Mouse (Mus musculus): ENCODE results near the gene Prrc2a. TPM values are rescaled to one million over a fixed set of nuclear protein-coding genes. Genes with fewer than 3 reads are reported as not detected.

Gene Prrc2a
- polyA plus RNA-seq, 1 experiment from 2014 or later: 155 TPM

DNA sequence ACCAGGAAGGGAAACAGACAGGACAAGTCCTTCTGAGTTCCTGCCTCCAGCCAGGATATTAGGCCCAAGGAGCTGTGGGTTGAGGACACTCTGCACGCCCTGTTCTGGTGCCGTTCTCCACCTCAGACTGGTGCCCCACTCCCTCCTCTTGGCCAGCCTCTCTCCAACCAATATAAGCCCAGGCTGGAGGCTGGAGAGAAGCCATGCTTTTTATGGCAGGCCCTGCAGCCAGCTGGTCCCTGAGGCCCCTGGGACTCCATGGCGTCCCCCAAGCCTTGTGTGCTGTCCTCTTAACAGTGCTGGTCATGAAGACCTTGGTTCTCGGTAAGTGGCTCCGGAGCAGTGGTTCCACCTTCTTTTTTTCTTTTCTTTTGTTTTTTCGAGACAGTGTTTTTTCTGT lies 56.6 kb downstream of the Prrc2a start, which contains the start of gene Ly6g5c:
Gene Ly6g5c (plus strand): TSS at position 183 of the 400 bp plus-strand sequence.
- no peak within 1 kb of the TSS for H3K4me3 ChIP-seq (replicated peaks)
- H3K9me3 ChIP-seq (replicated peaks): no peaks in the 10 kb centered on the region
- H3K4me2 ChIP-seq: no peak within 1 kb of the TSS
- 79% methylated on average over 6 of the region's 6 CpGs for whole genome bisulfite sequencing
- H3K27me3 ChIP-seq (replicated peaks): no peaks in the 10 kb centered on the region
- H3K9ac ChIP-seq (replicated peaks): no peak within 1 kb of the TSS
- no peak for ATAC-seq (ENCODE audit: low FRiP score)
- peaks cover 4% of the 10 kb centered on the region; the same call in 1 of the 2 replicates for H3K4me1 ChIP-seq
- no peak within 1 kb of the TSS for H3K27ac ChIP-seq (replicated peaks)
- H3K36me3 ChIP-seq: peaks cover 13% of the 10 kb centered on the region; the same call in 1 of the 2 replicates

DNA sequence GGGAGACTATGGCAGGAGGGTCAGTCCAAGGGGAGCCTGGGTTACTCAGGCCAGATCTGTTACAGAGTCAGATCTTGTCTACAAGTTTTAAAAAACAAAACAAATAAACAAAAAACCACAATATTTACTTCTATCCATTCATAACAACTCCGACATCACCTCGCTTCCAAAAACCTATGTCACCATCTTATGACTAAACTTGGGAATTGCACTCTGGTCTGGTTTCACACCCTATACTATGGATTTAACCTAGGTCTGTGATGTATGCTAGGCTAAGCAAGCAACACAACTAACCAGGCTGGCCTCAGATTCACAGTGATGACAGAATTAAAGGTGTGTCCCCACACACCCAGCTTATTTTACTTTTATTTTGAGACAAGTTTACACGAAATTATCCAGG lies 58.2 kb downstream of the Prrc2a start:
- H3K9ac ChIP-seq (replicated peaks): no peak overlapping the region
- ATAC-seq (ENCODE audit: low FRiP score): no peak
- no peaks in the 10 kb centered on the region for H3K27me3 ChIP-seq (replicated peaks)
- no peak overlapping the region for H3K4me3 ChIP-seq (replicated peaks)
- H3K9me3 ChIP-seq (replicated peaks): no peaks in the 10 kb centered on the region
- peaks cover 4% of the 10 kb centered on the region; the same call in 1 of the 2 replicates for H3K4me1 ChIP-seq
- no peak overlapping the region for H3K4me2 ChIP-seq
- H3K36me3 ChIP-seq: peaks cover 28% of the 10 kb centered on the region
- 72% methylated on average over 3 of the region's 3 CpGs for WGBS
- no peak overlapping the region for H3K27ac ChIP-seq (replicated peaks)

DNA sequence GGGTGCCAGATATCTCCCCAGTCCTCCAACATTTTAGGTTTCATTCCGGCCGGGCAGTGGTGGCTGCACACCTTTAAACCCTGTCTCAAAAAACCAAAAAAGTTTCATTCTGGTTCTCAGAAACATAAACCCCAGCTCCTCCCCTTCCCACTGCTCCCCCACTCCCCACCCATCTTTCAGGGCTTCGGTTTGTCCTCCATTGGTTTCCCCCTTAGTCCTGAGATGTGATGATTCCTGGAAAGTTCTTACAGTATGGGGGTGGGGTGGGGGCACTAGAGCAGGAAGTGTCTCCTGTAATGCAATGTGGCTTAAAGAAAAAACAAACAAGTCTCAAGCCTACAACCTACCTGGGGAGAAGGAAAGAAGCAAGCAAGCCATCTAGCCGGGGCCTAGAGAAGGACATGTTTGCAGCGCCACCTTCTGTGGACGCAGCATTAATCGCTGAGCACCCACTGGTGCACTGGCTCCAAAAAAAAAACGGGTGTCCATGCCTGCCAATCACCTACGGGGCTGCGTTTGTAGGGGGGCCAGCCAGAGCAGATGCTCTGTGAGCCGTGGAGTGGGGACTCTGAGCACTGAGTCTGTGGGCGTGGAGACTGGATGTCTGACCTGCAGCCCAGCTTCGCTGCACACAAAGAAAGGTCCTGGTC lies 58.8 kb downstream of the Prrc2a start:
- Histone ChIP-seq H3K27me3 (replicated peaks) (no peaks in the 10 kb centered on the region), H3K9ac (replicated peaks) (no peak overlapping the region), H3K4me3 (replicated peaks) (no peak overlapping the region), H3K4me1 (peaks cover 4% of the 10 kb centered on the region; the same call in 1 of the 2 replicates), H3K36me3 (peaks cover 34% of the 10 kb centered on the region), H3K9me3 (replicated peaks) (no peaks in the 10 kb centered on the region), H3K4me2 (peak overlapping the region; percentile 31), H3K27ac (replicated peaks) (no peak overlapping the region)
- no peak for ATAC-seq (ENCODE audit: low FRiP score)
- 25% methylated on average over 13 of the region's 13 CpGs for WGBS

DNA sequence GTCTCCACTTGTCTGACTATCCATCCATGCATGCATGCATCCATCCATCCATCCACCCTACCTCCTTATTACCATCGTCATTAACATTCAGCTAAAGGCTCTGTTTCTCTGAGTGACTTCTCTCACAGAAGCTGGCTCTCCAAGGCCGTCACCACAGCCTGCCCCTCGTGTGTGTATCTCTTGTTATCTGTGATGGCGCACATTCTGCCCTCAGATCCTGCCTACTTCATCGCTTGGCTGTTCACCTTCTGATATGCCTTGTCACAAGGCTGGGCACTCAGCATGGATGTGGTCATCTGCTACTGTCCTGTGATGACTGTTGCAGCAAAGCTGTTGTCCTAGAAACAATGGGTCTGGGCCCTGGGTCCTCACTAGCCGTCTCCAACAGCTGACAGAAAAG lies 59.9 kb downstream of the Prrc2a start:
- no peaks in the 10 kb centered on the region for H3K27me3 ChIP-seq (replicated peaks)
- no peaks in the 10 kb centered on the region for H3K9me3 ChIP-seq (replicated peaks)
- no peak overlapping the region for H3K4me2 ChIP-seq
- H3K36me3 ChIP-seq: peaks cover 44% of the 10 kb centered on the region
- H3K4me3 ChIP-seq (replicated peaks): no peak overlapping the region
- H3K4me1 ChIP-seq: peaks cover 4% of the 10 kb centered on the region; the same call in 1 of the 2 replicates
- H3K27ac ChIP-seq (replicated peaks): no peak overlapping the region
- no peak for ATAC-seq (ENCODE audit: low FRiP score)
- WGBS: 80% methylated on average over 6 of the region's 6 CpGs
- no peak overlapping the region for H3K9ac ChIP-seq (replicated peaks)

DNA sequence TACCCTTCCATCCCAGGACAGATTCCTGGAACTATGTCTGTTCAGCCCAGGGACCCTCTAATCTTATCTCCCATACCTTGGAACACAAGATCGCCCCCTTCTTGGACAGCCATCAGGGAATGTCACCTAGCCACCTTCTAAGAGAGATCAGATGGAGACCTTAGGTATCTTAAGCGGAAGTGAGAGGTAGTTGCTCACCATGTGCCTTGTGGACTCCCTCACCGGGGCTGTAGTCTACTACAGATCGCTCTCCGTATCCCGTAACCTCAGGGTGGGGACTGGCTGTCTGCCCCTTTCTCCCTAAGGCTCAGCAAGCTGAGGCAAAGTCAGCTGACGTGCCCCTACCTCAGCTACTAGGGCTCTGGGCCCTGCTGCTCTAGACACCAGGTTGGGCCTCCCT lies 60.6 kb downstream of the Prrc2a start:
- H3K4me2 ChIP-seq: no peak overlapping the region
- H3K4me3 ChIP-seq (replicated peaks): no peak overlapping the region
- H3K27me3 ChIP-seq (replicated peaks): no peaks in the 10 kb centered on the region
- no peaks in the 10 kb centered on the region for H3K9me3 ChIP-seq (replicated peaks)
- no peak for ATAC-seq (ENCODE audit: low FRiP score)
- H3K27ac ChIP-seq (replicated peaks): no peak overlapping the region
- H3K36me3 ChIP-seq: peaks cover 51% of the 10 kb centered on the region
- H3K9ac ChIP-seq (replicated peaks): no peak overlapping the region
- peaks cover 4% of the 10 kb centered on the region; the same call in 1 of the 2 replicates for H3K4me1 ChIP-seq
- WGBS: 96% methylated on average over 7 of the region's 7 CpGs

DNA sequence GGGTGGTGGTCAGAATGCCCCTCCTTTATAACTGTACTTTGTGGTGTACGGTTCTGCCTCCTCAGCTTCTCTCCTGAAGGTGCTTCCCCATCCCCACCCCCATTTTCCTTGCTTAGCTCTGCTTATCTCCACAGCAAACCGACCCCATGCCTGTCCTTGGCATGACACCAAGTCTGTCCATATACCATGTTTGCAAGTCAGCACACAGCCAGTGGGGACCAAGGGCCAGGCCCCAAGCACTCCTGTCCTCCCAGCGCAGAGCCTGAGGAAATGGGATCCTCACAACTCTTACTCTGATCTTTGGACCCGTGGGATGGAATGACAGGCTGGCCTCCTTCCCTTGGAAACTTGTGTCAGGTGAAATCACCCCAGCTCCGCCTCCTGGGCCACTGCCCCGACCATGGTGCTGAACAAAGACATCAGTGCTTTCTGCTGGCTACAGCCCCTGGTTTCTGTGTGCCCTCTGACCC lies 61.4 kb downstream of the Prrc2a start:
- Histone ChIP-seq H3K4me3 (replicated peaks) (no peak overlapping the region), H3K9me3 (replicated peaks) (no peaks in the 10 kb centered on the region), H3K27ac (replicated peaks) (no peak overlapping the region), H3K27me3 (replicated peaks) (no peaks in the 10 kb centered on the region), H3K4me1 (peaks cover 4% of the 10 kb centered on the region; the same call in 1 of the 2 replicates), H3K36me3 (peaks cover 58% of the 10 kb centered on the region), H3K9ac (replicated peaks) (no peak overlapping the region), H3K4me2 (no peak overlapping the region)
- ATAC-seq (ENCODE audit: low FRiP score): no peak
- WGBS: 76% methylated on average over 6 of the region's 6 CpGs

DNA sequence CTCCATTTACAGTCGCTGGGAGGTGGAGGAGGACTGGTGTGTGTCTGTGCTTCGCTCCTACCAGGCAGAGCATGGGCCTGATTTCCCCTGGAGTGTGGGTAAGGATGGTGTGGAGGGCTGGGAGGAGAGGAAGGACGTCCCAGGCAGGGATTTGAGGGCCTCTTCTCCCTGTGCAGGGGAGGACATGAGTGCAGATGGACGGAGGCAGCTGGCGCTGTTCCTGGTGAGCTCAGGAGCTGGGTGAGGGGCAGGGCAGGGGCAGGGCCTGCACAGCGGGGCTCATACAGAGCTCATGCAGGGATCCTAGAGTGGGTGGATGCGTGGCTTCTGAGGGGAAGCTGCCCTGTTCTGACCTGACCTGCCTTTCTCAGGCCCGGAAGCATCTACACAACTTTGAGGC lies 62.4 kb downstream of the Prrc2a start:
- Histone ChIP-seq H3K4me1 (peaks cover 4% of the 10 kb centered on the region; the same call in 1 of the 2 replicates), H3K36me3 (peaks cover 66% of the 10 kb centered on the region), H3K4me2 (no peak overlapping the region), H3K4me3 (replicated peaks) (no peak overlapping the region), H3K27ac (replicated peaks) (no peak overlapping the region), H3K9me3 (replicated peaks) (no peaks in the 10 kb centered on the region), H3K9ac (replicated peaks) (no peak overlapping the region), H3K27me3 (replicated peaks) (no peaks in the 10 kb centered on the region)
- WGBS: 78% methylated on average over 8 of the region's 8 CpGs
- ATAC-seq (ENCODE audit: low FRiP score): no peak

DNA sequence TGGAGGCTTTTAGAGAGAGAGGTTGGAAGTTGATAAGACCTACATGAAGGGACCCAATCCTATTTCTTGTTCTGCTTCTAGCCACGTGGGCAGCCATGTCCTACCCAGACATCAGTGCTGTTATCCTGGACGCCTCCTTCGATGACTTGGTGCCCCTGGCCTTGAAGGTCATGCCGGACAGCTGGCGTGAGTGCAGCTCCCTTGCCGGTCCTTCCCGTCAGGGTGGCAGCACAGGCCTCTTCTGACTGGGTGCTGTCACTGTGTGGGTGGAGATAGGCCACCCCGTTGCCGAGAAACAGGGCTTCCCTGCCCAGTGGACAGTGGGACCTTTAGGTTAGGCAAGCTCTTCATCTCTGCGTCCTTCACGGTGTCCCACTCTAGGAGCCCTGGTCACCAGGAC lies 63.5 kb downstream of the Prrc2a start:
- H3K4me2 ChIP-seq: no peak overlapping the region
- H3K9ac ChIP-seq (replicated peaks): no peak overlapping the region
- no peak overlapping the region for H3K27ac ChIP-seq (replicated peaks)
- 94% methylated on average over 11 of the region's 11 CpGs for WGBS
- no peak for ATAC-seq (ENCODE audit: low FRiP score)
- H3K4me1 ChIP-seq: peaks cover 4% of the 10 kb centered on the region; the same call in 1 of the 2 replicates
- H3K4me3 ChIP-seq (replicated peaks): no peak overlapping the region
- H3K9me3 ChIP-seq (replicated peaks): no peaks in the 10 kb centered on the region
- H3K36me3 ChIP-seq: peaks cover 77% of the 10 kb centered on the region
- H3K27me3 ChIP-seq (replicated peaks): no peaks in the 10 kb centered on the region

DNA sequence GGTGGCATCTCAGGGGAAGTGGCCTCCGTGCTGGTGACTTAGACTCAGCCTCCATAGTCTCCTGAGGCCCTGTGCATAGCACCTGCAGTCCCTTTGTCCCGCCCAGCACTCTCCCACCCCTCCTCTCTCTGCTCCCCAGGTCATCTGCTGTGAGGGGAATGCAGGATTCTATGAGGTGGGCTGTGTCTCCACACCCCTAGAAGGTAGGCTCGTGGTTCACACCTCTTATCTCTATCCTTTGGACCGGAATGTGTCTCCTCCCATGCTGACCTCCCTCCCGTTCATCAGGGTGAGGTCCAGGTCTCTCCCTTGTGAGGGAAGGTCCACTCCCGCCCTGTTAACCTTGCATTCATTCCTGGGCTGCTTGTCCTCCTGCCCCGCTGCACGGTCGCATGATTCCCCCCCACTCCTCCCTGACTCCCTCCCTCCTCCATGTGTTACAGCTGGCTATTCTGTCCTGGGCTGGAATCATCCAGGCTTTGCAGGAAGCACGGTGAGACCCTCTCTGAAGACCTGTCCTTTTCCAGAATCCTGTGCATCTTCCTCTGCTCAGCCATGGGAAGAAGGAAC lies 64.4 kb downstream of the Prrc2a start:
- no peaks in the 10 kb centered on the region for H3K27me3 ChIP-seq (replicated peaks)
- H3K4me3 ChIP-seq (replicated peaks): no peak overlapping the region
- H3K9ac ChIP-seq (replicated peaks): no peak overlapping the region
- H3K9me3 ChIP-seq (replicated peaks): no peaks in the 10 kb centered on the region
- H3K36me3 ChIP-seq: peaks cover 82% of the 10 kb centered on the region
- H3K27ac ChIP-seq (replicated peaks): no peak overlapping the region
- no peaks in the 10 kb centered on the region for H3K4me1 ChIP-seq
- no peak for ATAC-seq (ENCODE audit: low FRiP score)
- WGBS: 74% methylated on average over 10 of the region's 10 CpGs
- no peak overlapping the region for H3K4me2 ChIP-seq

Small RNAs within 50 kb of the gene (microRNA-seq; reads per million reads assigned to microRNA genes)
- gene Mir6973a: not detected
- not detected for gene Mir6974

Other genes starting within 250 kb of the Prrc2a start
- 39.1 and 43.5 TPM in 2 replicates for gene Neu1, start 233.6 kb downstream of the Prrc2a start, polyA plus RNA-seq (2015; fragmentation: Nextera tagmentation; extraction: Ambion mirVana)
- gene Hspa1b, start 205.7 kb downstream of the Prrc2a start, polyA plus RNA-seq (2015; fragmentation: Nextera tagmentation; extraction: Ambion mirVana): 0.54 and 0.84 TPM in 2 replicates
- not detected in 2 replicates for gene Gm20481, start 195.0 kb downstream of the Prrc2a start, polyA plus RNA-seq (2015; fragmentation: Nextera tagmentation; extraction: Ambion mirVana)
- gene Hspa1a, start 192.7 kb downstream of the Prrc2a start, polyA plus RNA-seq (2015; fragmentation: Nextera tagmentation; extraction: Ambion mirVana): 12.8 and 13.2 TPM in 2 replicates
- 1.4 and 1.5 TPM in 2 replicates for gene Hspa1l, start 192.2 kb downstream of the Prrc2a start, polyA plus RNA-seq (2015; fragmentation: Nextera tagmentation; extraction: Ambion mirVana)
- 97.9 and 120 TPM in 2 replicates for gene Lsm2, start 183.0 kb downstream of the Prrc2a start, polyA plus RNA-seq (2015; fragmentation: Nextera tagmentation; extraction: Ambion mirVana)
- 57.8 and 83.6 TPM in 2 replicates for gene Vars, start 163.9 kb downstream of the Prrc2a start, polyA plus RNA-seq (2015; fragmentation: Nextera tagmentation; extraction: Ambion mirVana)
- gene Vwa7, start 148.3 kb downstream of the Prrc2a start, polyA plus RNA-seq (2015; fragmentation: Nextera tagmentation; extraction: Ambion mirVana): 0.19 and 0.34 TPM in 2 replicates
- 1.8 and 6.2 TPM in 2 replicates for gene Sapcd1, start 136.9 kb downstream of the Prrc2a start, polyA plus RNA-seq (2015; fragmentation: Nextera tagmentation; extraction: Ambion mirVana)
- gene Msh5, start 118.2 kb downstream of the Prrc2a start, polyA plus RNA-seq (2015; fragmentation: Nextera tagmentation; extraction: Ambion mirVana): 2.0 and 3.3 TPM in 2 replicates
- gene Clic1, start 114.9 kb downstream of the Prrc2a start, polyA plus RNA-seq (2015; fragmentation: Nextera tagmentation; extraction: Ambion mirVana): 76.6 and 156 TPM in 2 replicates
- gene Ddah2, start 105.9 kb downstream of the Prrc2a start, polyA plus RNA-seq (2015; fragmentation: Nextera tagmentation; extraction: Ambion mirVana): 244 and 261 TPM in 2 replicates
- 0.19 TPM in 1 of 2 replicates, not detected in the other for gene Ly6g6c, start 99.5 kb downstream of the Prrc2a start, polyA plus RNA-seq (2015; fragmentation: Nextera tagmentation; extraction: Ambion mirVana)
- gene Mpig6b, start 98.7 kb downstream of the Prrc2a start, polyA plus RNA-seq (2015; fragmentation: Nextera tagmentation; extraction: Ambion mirVana): 0.17 and 0.24 TPM in 2 replicates
- 0.65 and 1.3 TPM in 2 replicates for gene Ly6g6e, start 88.0 kb downstream of the Prrc2a start, polyA plus RNA-seq (2015; fragmentation: Nextera tagmentation; extraction: Ambion mirVana)
- 0.74 and 2.8 TPM in 2 replicates for gene Ly6g6d, start 86.8 kb downstream of the Prrc2a start, polyA plus RNA-seq (2015; fragmentation: Nextera tagmentation; extraction: Ambion mirVana)
- 0.32 TPM in 1 of 2 replicates, not detected in the other for gene Ly6g6f, start 79.3 kb downstream of the Prrc2a start, polyA plus RNA-seq (2015; fragmentation: Nextera tagmentation; extraction: Ambion mirVana)
- 110 TPM in 2 replicates for gene Abhd16a, start 75.6 kb downstream of the Prrc2a start, polyA plus RNA-seq (2015; fragmentation: Nextera tagmentation; extraction: Ambion mirVana)
- not detected in 2 replicates for gene Ly6g5c, start 56.6 kb downstream of the Prrc2a start, polyA plus RNA-seq (2015; fragmentation: Nextera tagmentation; extraction: Ambion mirVana)
- 1.0 and 1.5 TPM in 2 replicates for gene Ly6g5b, start 49.5 kb downstream of the Prrc2a start, polyA plus RNA-seq (2015; fragmentation: Nextera tagmentation; extraction: Ambion mirVana)
- gene Gpank1, start 43.4 kb downstream of the Prrc2a start, polyA plus RNA-seq (2015; fragmentation: Nextera tagmentation; extraction: Ambion mirVana): 22.4 and 22.8 TPM in 2 replicates
- 312 and 350 TPM in 2 replicates for gene Csnk2b, start 42.8 kb downstream of the Prrc2a start, polyA plus RNA-seq (2015; fragmentation: Nextera tagmentation; extraction: Ambion mirVana)
- 9.5 and 10.6 TPM in 2 replicates for gene D17H6S53E, start 38.5 kb downstream of the Prrc2a start, polyA plus RNA-seq (2015; fragmentation: Nextera tagmentation; extraction: Ambion mirVana)
- 0.20 and 0.84 TPM in 2 replicates for gene Apom, start 32.8 kb downstream of the Prrc2a start, polyA plus RNA-seq (2015; fragmentation: Nextera tagmentation; extraction: Ambion mirVana)
- 54.7 and 62.7 TPM in 2 replicates for gene Bag6, start 29.7 kb downstream of the Prrc2a start, polyA plus RNA-seq (2015; fragmentation: Nextera tagmentation; extraction: Ambion mirVana)
- 12.1 and 12.3 TPM in 2 replicates for gene Aif1, start 11.2 kb upstream of the Prrc2a start, polyA plus RNA-seq (2015; fragmentation: Nextera tagmentation; extraction: Ambion mirVana)
- gene Lst1, start 23.5 kb upstream of the Prrc2a start, polyA plus RNA-seq (2015; fragmentation: Nextera tagmentation; extraction: Ambion mirVana): 8.3 and 12.1 TPM in 2 replicates
- 0.63 and 7.3 TPM in 2 replicates for gene Ltb, start 29.5 kb upstream of the Prrc2a start, polyA plus RNA-seq (2015; fragmentation: Nextera tagmentation; extraction: Ambion mirVana)
- gene Tnf, start 37.1 kb upstream of the Prrc2a start, polyA plus RNA-seq (2015; fragmentation: Nextera tagmentation; extraction: Ambion mirVana): 0.09 and 0.28 TPM in 2 replicates
- 0.75 and 0.77 TPM in 2 replicates for gene Lta, start 40.5 kb upstream of the Prrc2a start, polyA plus RNA-seq (2015; fragmentation: Nextera tagmentation; extraction: Ambion mirVana)
- 0.40 TPM in 1 of 2 replicates, not detected in the other for gene Gm16181, start 55.9 kb upstream of the Prrc2a start, polyA plus RNA-seq (2015; fragmentation: Nextera tagmentation; extraction: Ambion mirVana)
- 116 and 126 TPM in 2 replicates for gene Atp6v1g2, start 68.8 kb upstream of the Prrc2a start, polyA plus RNA-seq (2015; fragmentation: Nextera tagmentation; extraction: Ambion mirVana)
- 11.2 and 12.1 TPM in 2 replicates for gene Nfkbil1, start 70.9 kb upstream of the Prrc2a start, polyA plus RNA-seq (2015; fragmentation: Nextera tagmentation; extraction: Ambion mirVana)
- gene Ddx39b, start 76.8 kb upstream of the Prrc2a start, polyA plus RNA-seq (2015; fragmentation: Nextera tagmentation; extraction: Ambion mirVana): 334 and 376 TPM in 2 replicates
- gene H2-D1, start 97.8 kb upstream of the Prrc2a start, polyA plus RNA-seq (2015; fragmentation: Nextera tagmentation; extraction: Ambion mirVana): 143 and 196 TPM in 2 replicates
- 0.09 and 0.14 TPM in 2 replicates for gene H2-Q1, start 155.5 kb upstream of the Prrc2a start, polyA plus RNA-seq (2015; fragmentation: Nextera tagmentation; extraction: Ambion mirVana)
- 3.1 and 3.9 TPM in 2 replicates for gene H2-Q2, start 177.3 kb upstream of the Prrc2a start, polyA plus RNA-seq (2015; fragmentation: Nextera tagmentation; extraction: Ambion mirVana)
- 1.7 and 3.7 TPM in 2 replicates for gene H2-Q4, start 214.7 kb upstream of the Prrc2a start, polyA plus RNA-seq (2015; fragmentation: Nextera tagmentation; extraction: Ambion mirVana)

All from neural tube, embryonic 15.5 days (tissue).